Mouse (Mus musculus) neural tube, embryonic 15.5 days (tissue): ENCODE results near the gene Klhdc3. TPM values are rescaled to one million over a fixed set of nuclear protein-coding genes. Genes with fewer than 3 reads are reported as not detected.

Source experiments
- ATAC-seq: fragments of 200-750 bp; cut with Nextera tagmentation; 2 replicates; pipeline ENCODE4 v1.8.0; 2017; ENCODE audit warnings: mild to moderate bottlenecking, moderate TSS enrichment, moderate library complexity; ENCODE audit not compliant: low FRiP score
- H3K27ac ChIP-seq: fragments of 300-500 bp; sonication (generic); replicated peaks from 2 replicates; pipeline ENCODE4 v1.5.1; 2015; ENCODE audit warnings: mild to moderate bottlenecking, inconsistent platforms
- H3K27me3 ChIP-seq: fragments of 300-500 bp; sonication (generic); replicated peaks from 2 replicates; pipeline ENCODE4 v1.6.1; 2015; ENCODE audit warnings: inconsistent platforms
- H3K36me3 ChIP-seq: fragments of 300-500 bp; sonication (generic); 2 replicates; pipeline ENCODE4 v1.6.1; 2015; ENCODE audit warnings: inconsistent platforms
- H3K4me1 ChIP-seq: fragments of 300-500 bp; sonication (generic); 2 replicates; pipeline ENCODE4 v1.6.1; 2015; ENCODE audit warnings: inconsistent platforms
- H3K4me2 ChIP-seq: fragments of 300-500 bp; sonication (generic); 2 replicates; pipeline ENCODE4 v1.6.1; 2015; ENCODE audit warnings: inconsistent platforms, mild to moderate bottlenecking, moderate library complexity
- H3K4me3 ChIP-seq: fragments of 300-500 bp; sonication (generic); replicated peaks from 2 replicates; pipeline ENCODE4 v1.5.1; 2015; ENCODE audit warnings: mild to moderate bottlenecking, inconsistent platforms
- H3K9ac ChIP-seq: fragments of 300-500 bp; sonication (generic); replicated peaks from 2 replicates; pipeline ENCODE4 v1.6.1; 2015; ENCODE audit warnings: mild to moderate bottlenecking, inconsistent platforms
- H3K9me3 ChIP-seq: fragments of 300-500 bp; sonication (generic); replicated peaks from 2 replicates; pipeline ENCODE4 v1.6.1; 2016; ENCODE audit warnings: inconsistent platforms
- WGBS: fragments of 180-500 bp; shearing (Covaris S2); methylation state at CpG from one replicate; pipeline ENCODE4 v1.1.7; 2015; ENCODE audit warnings: mixed read lengths; 5-methylcytosine and 5-hydroxymethylcytosine counted together
- polyA plus RNA-seq: library from polyadenylated mRNA; unstranded; fragments of >200 nt; fragmentation: Nextera tagmentation; extraction: Ambion mirVana; gene quantifications from 2 replicates; pipeline ENCODE4 v1.2.1, GENCODE M21; 2015

The Klhdc3 gene
- polyA plus RNA-seq, 1 experiment from 2014 or later: 166 TPM

GRCm38 (mm10) chr17:46674530-46675283 lies 6.0 kb downstream of the Klhdc3 start:
- Histone ChIP-seq H3K9ac (peak overlapping the region; percentile 37), H3K4me1 (peaks cover 44% of the 10 kb centered on the region), H3K4me2 (peak overlapping the region; percentile 92), H3K4me3 (peak overlapping the region; percentile 85), H3K27me3 (no peaks in the 10 kb centered on the region), H3K27ac (peak overlapping the region; percentile 75), H3K9me3 (no peaks in the 10 kb centered on the region), H3K36me3 (peaks cover 45% of the 10 kb centered on the region)
- WGBS: 12% methylated on average over 15 of the region's 15 CpGs
- peak; percentile 58 for ATAC-seq

GRCm38 (mm10) chr17:46673850-46674529 lies 6.7 kb downstream of the Klhdc3 start, which contains the start of gene Rrp36:
Gene Rrp36, minus strand, starts transcription at chr17:46674352.
- peaks cover 52% of the 10 kb centered on the region for H3K36me3 ChIP-seq
- under 1% methylated on average over 43 of the region's 43 CpGs for WGBS
- H3K27ac ChIP-seq: peak within 1 kb of the TSS; percentile 75
- H3K9me3 ChIP-seq: no peaks in the 10 kb centered on the region
- H3K27me3 ChIP-seq: no peaks in the 10 kb centered on the region
- H3K4me2 ChIP-seq: peak within 1 kb of the TSS; percentile 92
- peaks cover 37% of the 10 kb centered on the region for H3K4me1 ChIP-seq
- ATAC-seq: peak; percentile 90
- H3K9ac ChIP-seq: peak within 1 kb of the TSS; percentile 71
- peak within 1 kb of the TSS; percentile 85 for H3K4me3 ChIP-seq

DNA sequence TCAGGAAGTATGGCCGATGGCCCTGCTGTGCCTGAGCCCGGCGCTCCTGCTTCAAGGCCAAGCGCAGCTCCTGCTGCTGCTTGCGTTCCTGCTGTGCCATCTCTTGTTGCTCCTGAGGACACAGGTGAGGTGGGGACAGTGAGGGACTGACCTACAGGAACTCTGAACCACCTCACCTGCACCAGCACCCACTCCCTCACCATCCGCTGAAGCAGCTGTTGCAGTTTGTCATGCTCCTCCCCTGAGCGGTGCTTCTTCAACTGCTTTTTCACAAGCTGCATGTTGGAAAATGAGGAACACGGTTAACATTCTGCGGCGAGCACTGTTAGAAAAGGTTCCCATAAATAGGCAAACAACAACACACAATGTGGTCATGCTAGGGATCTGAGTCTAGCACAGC lies 10.8 kb downstream of the Klhdc3 start:
- Histone ChIP-seq H3K4me2 (no peak overlapping the region), H3K36me3 (peaks cover 43% of the 10 kb centered on the region), H3K4me1 (peaks cover 20% of the 10 kb centered on the region), H3K4me3 (no peak overlapping the region), H3K27ac (no peak overlapping the region), H3K27me3 (no peaks in the 10 kb centered on the region), H3K9ac (no peak overlapping the region), H3K9me3 (no peaks in the 10 kb centered on the region)
- 96% methylated on average over 10 of the region's 10 CpGs for WGBS
- no peak for ATAC-seq

DNA sequence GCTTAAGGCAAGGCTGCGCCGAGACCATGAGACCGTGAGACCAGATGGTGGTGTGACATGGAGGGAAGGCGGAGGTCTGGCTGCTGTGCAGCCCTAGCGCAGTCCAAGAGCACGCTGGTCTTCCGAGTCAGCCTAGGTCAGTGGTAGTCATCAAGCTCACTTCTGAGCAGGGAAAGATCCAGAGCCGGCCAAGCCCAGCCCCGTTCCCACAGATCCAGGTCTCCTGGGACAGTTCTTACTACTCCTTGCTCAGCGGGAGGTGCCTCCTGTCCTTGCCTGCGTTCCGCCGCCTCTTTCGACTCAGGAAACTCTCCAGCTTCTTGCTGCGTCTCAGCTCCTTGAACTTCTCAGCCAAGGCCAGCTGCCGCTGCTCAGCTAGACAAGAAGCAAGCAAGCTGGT lies 13.0 kb downstream of the Klhdc3 start:
- no peak overlapping the region for H3K9ac ChIP-seq
- H3K4me2 ChIP-seq: no peak overlapping the region
- peaks cover 61% of the 10 kb centered on the region for H3K36me3 ChIP-seq
- H3K27me3 ChIP-seq: no peaks in the 10 kb centered on the region
- no peak overlapping the region for H3K4me3 ChIP-seq
- WGBS: 91% methylated on average over 16 of the region's 16 CpGs
- no peaks in the 10 kb centered on the region for H3K9me3 ChIP-seq
- ATAC-seq: no peak
- H3K27ac ChIP-seq: no peak overlapping the region
- H3K4me1 ChIP-seq: peaks cover 2% of the 10 kb centered on the region

GRCm38 (mm10) chr17:46662730-46663129 lies 18.0 kb downstream of the Klhdc3 start:
- no peak for ATAC-seq

GRCm38 (mm10) chr17:46661981-46662380 lies 18.7 kb downstream of the Klhdc3 start:
- ATAC-seq: no peak
- no peaks in the 10 kb centered on the region for H3K4me1 ChIP-seq

More at GRCm38 (mm10) chr17:46662730-46663129, 18.0 kb downstream of the Klhdc3 start:
- no peaks in the 10 kb centered on the region for H3K4me1 ChIP-seq
- 90% methylated on average over 4 of the region's 5 CpGs for WGBS
- no peak overlapping the region for H3K9ac ChIP-seq
- no peaks in the 10 kb centered on the region for H3K27me3 ChIP-seq
- no peak overlapping the region for H3K27ac ChIP-seq
- peaks cover 92% of the 10 kb centered on the region for H3K36me3 ChIP-seq
- H3K4me3 ChIP-seq: no peak overlapping the region
- H3K9me3 ChIP-seq: no peaks in the 10 kb centered on the region
- no peak overlapping the region for H3K4me2 ChIP-seq

DNA sequence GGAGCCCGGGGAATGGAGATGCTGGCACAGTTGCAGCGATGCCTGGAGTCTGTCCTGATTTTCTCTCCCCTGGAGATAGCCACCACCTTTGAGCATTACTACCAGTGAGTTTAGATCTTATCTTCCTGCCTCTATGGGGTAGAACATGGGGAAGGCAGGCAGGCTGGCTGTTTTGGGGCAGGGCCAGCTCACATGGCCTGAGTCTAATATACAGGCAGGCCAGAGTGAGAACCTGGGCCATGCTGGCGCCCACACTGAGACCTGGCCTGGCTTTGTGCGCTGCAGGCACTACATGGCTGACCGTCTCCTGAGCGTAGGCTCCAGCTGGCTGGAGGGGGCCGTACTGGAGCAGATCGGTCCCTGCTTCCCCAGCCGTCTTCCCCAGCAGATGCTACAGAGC lies 19.4 kb downstream of the Klhdc3 start:
- Histone ChIP-seq H3K9me3 (no peaks in the 10 kb centered on the region), H3K9ac (no peak overlapping the region), H3K4me3 (no peak overlapping the region), H3K36me3 (peaks cover 97% of the 10 kb centered on the region), H3K27ac (no peak overlapping the region), H3K4me2 (no peak overlapping the region), H3K27me3 (no peaks in the 10 kb centered on the region), H3K4me1 (no peaks in the 10 kb centered on the region)
- ATAC-seq: no peak
- 95% methylated on average over 9 of the region's 9 CpGs for WGBS

More at GRCm38 (mm10) chr17:46661981-46662380, 18.7 kb downstream of the Klhdc3 start:
- Histone ChIP-seq H3K9me3 (no peaks in the 10 kb centered on the region), H3K36me3 (peaks cover 96% of the 10 kb centered on the region), H3K9ac (no peak overlapping the region), H3K4me3 (no peak overlapping the region), H3K4me2 (no peak overlapping the region), H3K27ac (no peak overlapping the region), H3K27me3 (no peaks in the 10 kb centered on the region)
- WGBS: 92% methylated on average over 12 of the region's 12 CpGs

GRCm38 (mm10) chr17:46656054-46656453 lies 24.7 kb downstream of the Klhdc3 start:
- H3K27me3 ChIP-seq: no peaks in the 10 kb centered on the region
- no peak overlapping the region for H3K4me2 ChIP-seq
- no peak overlapping the region for H3K9ac ChIP-seq
- H3K4me1 ChIP-seq: peaks cover 31% of the 10 kb centered on the region
- no peak for ATAC-seq
- H3K27ac ChIP-seq: no peak overlapping the region
- peaks cover 84% of the 10 kb centered on the region for H3K36me3 ChIP-seq
- no peaks in the 10 kb centered on the region for H3K9me3 ChIP-seq
- WGBS: 90% methylated on average over 6 of the region's 6 CpGs
- H3K4me3 ChIP-seq: no peak overlapping the region

GRCm38 (mm10) chr17:46651755-46652547 lies 28.8 kb downstream of the Klhdc3 start:
- H3K4me2 ChIP-seq: peak overlapping the region; percentile 87
- H3K4me3 ChIP-seq: peak overlapping the region; percentile 72
- WGBS: 74% methylated on average over 20 of the region's 20 CpGs
- ATAC-seq: no peak
- H3K27ac ChIP-seq: peak overlapping the region; percentile 98
- H3K4me1 ChIP-seq: peaks cover 51% of the 10 kb centered on the region
- H3K9ac ChIP-seq: peak overlapping the region; percentile 91
- H3K27me3 ChIP-seq: no peaks in the 10 kb centered on the region
- H3K36me3 ChIP-seq: peaks cover 49% of the 10 kb centered on the region
- H3K9me3 ChIP-seq: no peaks in the 10 kb centered on the region

GRCm38 (mm10) chr17:46651292-46651691 lies 29.4 kb downstream of the Klhdc3 start:
- peak overlapping the region; percentile 91 for H3K9ac ChIP-seq
- peak overlapping the region; percentile 87 for H3K4me2 ChIP-seq
- H3K27me3 ChIP-seq: no peaks in the 10 kb centered on the region
- H3K27ac ChIP-seq: peak overlapping the region; percentile 98
- H3K4me1 ChIP-seq: peaks cover 56% of the 10 kb centered on the region
- no peak for ATAC-seq
- H3K36me3 ChIP-seq: peaks cover 43% of the 10 kb centered on the region
- no peaks in the 10 kb centered on the region for H3K9me3 ChIP-seq
- 65% methylated on average over 17 of the region's 17 CpGs for WGBS
- peak overlapping the region; percentile 72 for H3K4me3 ChIP-seq

DNA sequence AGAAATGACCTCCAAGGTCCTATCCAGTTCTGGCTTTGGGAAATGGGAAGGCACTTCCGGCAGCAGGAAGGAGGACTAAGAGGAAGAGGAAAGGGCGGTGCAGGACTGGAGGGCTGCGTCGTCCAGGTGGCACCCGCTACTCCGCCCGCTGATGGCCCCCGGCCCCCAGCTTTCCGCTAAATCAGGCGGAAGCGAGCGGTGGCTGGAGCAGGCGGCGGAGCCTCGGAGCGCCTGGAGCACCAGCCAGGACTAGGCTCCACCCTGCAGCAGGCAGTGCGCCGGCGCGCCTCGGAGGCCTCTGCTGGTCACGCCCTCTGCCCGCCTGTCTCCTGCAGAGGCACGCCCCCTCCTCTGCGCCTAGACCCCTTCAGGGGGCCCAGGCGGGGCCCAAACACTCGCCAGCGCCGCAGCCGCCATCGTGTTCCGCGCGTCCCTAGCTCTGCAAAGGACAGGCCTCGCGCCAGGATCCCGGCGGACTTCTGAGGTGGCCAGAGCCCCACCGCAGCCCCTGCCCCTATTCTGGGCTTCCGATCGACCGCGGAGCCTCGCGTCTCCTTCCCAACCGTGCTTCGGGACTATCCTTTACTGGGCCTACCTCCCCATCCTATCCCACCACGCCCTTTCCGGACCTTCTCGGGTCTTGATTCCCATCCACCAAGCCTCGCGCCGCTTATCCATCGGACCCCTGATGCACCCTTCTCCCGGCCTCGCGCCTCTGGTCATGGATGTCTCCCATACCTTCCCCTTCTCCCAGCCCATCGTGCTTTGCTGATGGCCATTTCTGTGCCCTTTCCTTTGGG lies 30.3 kb downstream of the Klhdc3 start, which contains the start of gene Cul7:
Cul7 (plus strand) TSS at position 106 of the 800 bp plus-strand sequence.
- whole genome bisulfite sequencing: under 1% methylated on average over 57 of the region's 58 CpGs
- Histone ChIP-seq H3K4me3 (peak within 1 kb of the TSS; percentile 72), H3K27ac (peak within 1 kb of the TSS; percentile 98), H3K27me3 (no peaks in the 10 kb centered on the region), H3K9me3 (no peaks in the 10 kb centered on the region), H3K9ac (peak within 1 kb of the TSS; percentile 91), H3K36me3 (peaks cover 34% of the 10 kb centered on the region), H3K4me2 (peak within 1 kb of the TSS; percentile 87), H3K4me1 (peaks cover 54% of the 10 kb centered on the region)
- peak; percentile 94 for ATAC-seq
